Mouse (Mus musculus) embryonic facial prominence, embryonic 11.5 days (tissue): ENCODE results near the gene Col18a1. TPM values are rescaled to one million over a fixed set of nuclear protein-coding genes. Genes with fewer than 3 reads are reported as not detected.

Source experiments
- ATAC-seq: fragments of 200-750 bp; cut with Nextera tagmentation; replicated peaks from 2 replicates; pipeline ENCODE4 v1.8.0; 2017; ENCODE audit warnings: low read depth; ENCODE audit not compliant: insufficient number of reproducible peaks, low FRiP score, low TSS enrichment
- DNase-seq: peaks from one replicate; pipeline ENCODE4 v3.0.0-alpha.2; 2015; ENCODE audit warnings: low spot score
- H3K27ac ChIP-seq: fragments of 300-500 bp; sonication (generic); replicated peaks from 2 replicates; pipeline ENCODE4 v1.5.1; 2014; ENCODE audit warnings: mild to moderate bottlenecking, low read depth, low read length, control low read depth
- H3K27me3 ChIP-seq: fragments of 300-500 bp; sonication (generic); 2 replicates; pipeline ENCODE4 v1.6.1; 2014; ENCODE audit warnings: mild to moderate bottlenecking, low read length, moderate library complexity, mixed read lengths; ENCODE audit not compliant: control insufficient read depth, insufficient read depth
- H3K36me3 ChIP-seq: fragments of 300-500 bp; sonication (generic); replicated peaks from 2 replicates; pipeline ENCODE4 v1.6.1; 2014; ENCODE audit warnings: low read depth, mild to moderate bottlenecking, low read length, moderate library complexity, mixed read lengths; ENCODE audit not compliant: control insufficient read depth, insufficient read depth
- H3K4me1 ChIP-seq: fragments of 300-500 bp; sonication (generic); 2 replicates; pipeline ENCODE4 v1.6.1; 2014; ENCODE audit warnings: low read length, mixed read lengths; ENCODE audit not compliant: control insufficient read depth, insufficient read depth
- H3K4me2 ChIP-seq: fragments of 300-500 bp; sonication (generic); 2 replicates; pipeline ENCODE4 v1.6.1; 2014; ENCODE audit warnings: low read depth, mild to moderate bottlenecking, control low read depth, low read length, moderate library complexity
- H3K4me3 ChIP-seq: fragments of 300-500 bp; sonication (generic); 2 replicates; pipeline ENCODE4 v1.5.1; 2014; ENCODE audit warnings: low read depth, low read length, control low read depth
- H3K9ac ChIP-seq: fragments of 300-500 bp; sonication (generic); replicated peaks from 2 replicates; pipeline ENCODE4 v1.6.1; 2014; ENCODE audit warnings: mild to moderate bottlenecking, control low read depth, low read length
- H3K9me3 ChIP-seq: fragments of 300-500 bp; sonication (generic); replicated peaks from 2 replicates; pipeline ENCODE4 v1.6.1; 2016; ENCODE audit warnings: mild to moderate bottlenecking, low read length, inconsistent platforms, mixed read lengths; ENCODE audit not compliant: control insufficient read depth
- WGBS: fragments of 180-500 bp; shearing (Covaris S2); extraction: QIAGEN DNeasy Blood & Tissue Kit; methylation state at CpG from one replicate; pipeline ENCODE4 v1.1.7; 2014; 5-methylcytosine and 5-hydroxymethylcytosine counted together
- polyA plus RNA-seq: library from polyadenylated mRNA; unstranded; fragments of >200 nt; fragmentation: Nextera tagmentation; extraction: Ambion mirVana; gene quantifications from 2 replicates; pipeline ENCODE4 v1.2.1, GENCODE M21; 2014

Gene Col18a1
- polyA plus RNA-seq, 1 experiment from 2014 or later = 55.5 TPM

- no peaks in the 10 kb centered on the region for H3K27me3 ChIP-seq
- H3K4me1 ChIP-seq = no peaks in the 10 kb centered on the region
- no peak overlapping the region for H3K4me3 ChIP-seq
- DNase-seq = no peak
- H3K9me3 ChIP-seq = no peaks in the 10 kb centered on the region
- H3K9ac ChIP-seq = no peak overlapping the region
- no peaks in the 10 kb centered on the region for H3K36me3 ChIP-seq
- no peak overlapping the region for H3K4me2 ChIP-seq
- peak; percentile 64; the same call in 1 of the 2 replicates for ATAC-seq
- 32% methylated on average over 3 of the region's 3 CpGs for whole genome bisulfite sequencing
- H3K27ac ChIP-seq = no peak overlapping the region
These were observed 40.3 kb upstream of the Col18a1 start for GRCm38 (mm10) chr10:77206565-77207079.

GRCm38 (mm10) chr10:77206134-77206533 is 39.8 kb upstream of the Col18a1 start:
- H3K27me3 ChIP-seq = no peaks in the 10 kb centered on the region
- 68% methylated on average over 2 of the region's 2 CpGs for WGBS
- no peak overlapping the region for H3K9ac ChIP-seq
- ATAC-seq (no peak), DNase-seq (no peak)
- H3K4me3 ChIP-seq = no peak overlapping the region
- H3K9me3 ChIP-seq = no peaks in the 10 kb centered on the region
- no peak overlapping the region for H3K4me2 ChIP-seq
- no peaks in the 10 kb centered on the region for H3K4me1 ChIP-seq
- no peaks in the 10 kb centered on the region for H3K36me3 ChIP-seq
- no peak overlapping the region for H3K27ac ChIP-seq

- H3K36me3 ChIP-seq = no peaks in the 10 kb centered on the region
- H3K9ac ChIP-seq = no peak overlapping the region
- no peak overlapping the region for H3K4me2 ChIP-seq
- ATAC-seq = no peak
- H3K27ac ChIP-seq = no peak overlapping the region
- H3K4me3 ChIP-seq = no peak overlapping the region
- WGBS = 78% methylated on average over 4 of the region's 4 CpGs
- no peak for DNase-seq
- H3K4me1 ChIP-seq = no peaks in the 10 kb centered on the region
- no peaks in the 10 kb centered on the region for H3K9me3 ChIP-seq
- H3K27me3 ChIP-seq = no peaks in the 10 kb centered on the region
These were observed 37.6 kb upstream of the Col18a1 start for GRCm38 (mm10) chr10:77203960-77204359.

GRCm38 (mm10) chr10:77201919-77202318 is 35.6 kb upstream of the Col18a1 start:
- Histone ChIP-seq H3K4me3 (no peak overlapping the region), H3K9me3 (no peaks in the 10 kb centered on the region), H3K36me3 (no peaks in the 10 kb centered on the region), H3K9ac (no peak overlapping the region), H3K27me3 (no peaks in the 10 kb centered on the region), H3K4me1 (no peaks in the 10 kb centered on the region), H3K4me2 (no peak overlapping the region), H3K27ac (no peak overlapping the region)
- 62% methylated on average over 5 of the region's 5 CpGs for WGBS
- ATAC-seq (no peak), DNase-seq (no peak)

- H3K27ac ChIP-seq = no peak overlapping the region
- DNase-seq = no peak
These were observed 33.9 kb upstream of the Col18a1 start for GRCm38 (mm10) chr10:77200295-77200694.

GRCm38 (mm10) chr10:77199229-77199628 is 32.9 kb upstream of the Col18a1 start:
- 69% methylated on average over 2 of the region's 2 CpGs for WGBS
- ATAC-seq (no peak), DNase-seq (no peak)
- Histone ChIP-seq H3K36me3 (no peaks in the 10 kb centered on the region), H3K9ac (no peak overlapping the region), H3K4me3 (no peak overlapping the region), H3K4me1 (no peaks in the 10 kb centered on the region), H3K4me2 (no peak overlapping the region), H3K27me3 (no peaks in the 10 kb centered on the region), H3K27ac (no peak overlapping the region), H3K9me3 (no peaks in the 10 kb centered on the region)

More at GRCm38 (mm10) chr10:77200295-77200694, 33.9 kb upstream of the Col18a1 start:
- no peaks in the 10 kb centered on the region for H3K9me3 ChIP-seq
- H3K4me2 ChIP-seq = no peak overlapping the region
- no peaks in the 10 kb centered on the region for H3K36me3 ChIP-seq
- no peak overlapping the region for H3K9ac ChIP-seq
- WGBS = 80% methylated on average over 9 of the region's 9 CpGs
- H3K27me3 ChIP-seq = no peaks in the 10 kb centered on the region
- H3K4me3 ChIP-seq = no peak overlapping the region
- no peak for ATAC-seq
- no peaks in the 10 kb centered on the region for H3K4me1 ChIP-seq

- Histone ChIP-seq H3K9ac (no peak overlapping the region), H3K4me1 (no peaks in the 10 kb centered on the region), H3K27me3 (no peaks in the 10 kb centered on the region), H3K4me2 (no peak overlapping the region), H3K36me3 (no peaks in the 10 kb centered on the region), H3K27ac (0 out of 2 replicates have a peak overlapping the region, but pooled peaks have one; percentile 16), H3K9me3 (no peaks in the 10 kb centered on the region), H3K4me3 (no peak overlapping the region)
- DNase-seq (peak; percentile 75), ATAC-seq (peak; percentile 63)
- 18% methylated on average over 9 of the region's 9 CpGs for WGBS
These were observed 31.3 kb upstream of the Col18a1 start for GRCm38 (mm10) chr10:77197469-77198209.

GRCm38 (mm10) chr10:77196676-77197075 is 30.3 kb upstream of the Col18a1 start:
- H3K4me1 ChIP-seq = peaks cover 2% of the 10 kb centered on the region; the same call in 1 of the 2 replicates
- no peak overlapping the region for H3K27ac ChIP-seq
- no peaks in the 10 kb centered on the region for H3K27me3 ChIP-seq
- no peak overlapping the region for H3K9ac ChIP-seq
- no peaks in the 10 kb centered on the region for H3K36me3 ChIP-seq
- no peaks in the 10 kb centered on the region for H3K9me3 ChIP-seq
- WGBS = 82% methylated on average over 4 of the region's 4 CpGs
- ATAC-seq (no peak), DNase-seq (no peak)
- H3K4me3 ChIP-seq = no peak overlapping the region
- no peak overlapping the region for H3K4me2 ChIP-seq
